Mouse (Mus musculus) embryonic stem cell, embryonic (primary cell): ENCODE data around the gene Prrc2a.

Experiments
- CTCF ChIA-PET, 4 experiments: fragments of 300-600 bp in 2 of 4; fragments of 350-600 bp in 2 of 4; sonication (Branson Sonifier 250); formaldehyde crosslinking; loops; one replicate each; lab custom pipeline; 2022; ENCODE audit warnings: inconsistent platforms in 2 of 4; lab: Charles Lee
- POLR2A ChIA-PET, 4 experiments: fragments of 300-600 bp in 2 of 4; fragments of 350-600 bp in 2 of 4; sonication (Branson Sonifier 250); formaldehyde crosslinking; loops; one replicate each; lab custom pipeline; 2022; ENCODE audit warnings: antibody characterized with exemption in 4 of 4, inconsistent platforms in 1 of 4; lab: Charles Lee

Gene Prrc2a

GRCm38 (mm10) chr17:35164568-35165450, at the start of gene Prrc2a:
Gene Prrc2a (minus strand): TSS chr17:35164897.
- CTCF ChIA-PET: interaction anchor here in 1 of 4 experiments (0.5 to 10.1 kb wide), 4 partner anchors 70 to 1144 kb away, joined by 3 to 161 read pairs (median 7); partner anchors contain the start of genes Atp6v1g2 and Nfkbil1
- POLR2A ChIA-PET: interaction anchor here (0.5 to 24.9 kb wide), 35 partner anchors 7 to 266 kb away, joined by 3 to 561 read pairs (median 6); partner anchors contain the start of genes Ddx39b (in 4 of the 4), Atp6v1g2 (in 2 of the 4), Csnk2b (in 2 of the 4) and D17H6S53E (in 2 of the 4)

- ChIA-PET POLR2A (interaction anchor here in 2 of 4 experiments (0.6 to 1.3 kb wide), 3 partner anchors 28 to 149 kb away, joined by 3 to 5 read pairs (median 3); partner anchors contain the start of gene Ddx39b (in 1 of the 2)), CTCF (interaction anchor here in 1 of 4 experiments (0.5 kb wide), 1 partner anchor 31 kb away, joined by 3 read pairs; no protein-coding TSS in a partner anchor)
These were observed 48.4 kb upstream of the Prrc2a start for GRCm38 (mm10) chr17:35213071-35213470.

- ChIA-PET POLR2A (interaction anchor here in 1 of 4 experiments (0.8 to 1.7 kb wide), 2 partner anchors 16 to 42 kb away, joined by 3 to 4 read pairs; partner anchors contain the start of gene Ltb), CTCF (interaction anchor here in 3 of 4 experiments (0.8 to 1.1 kb wide), 4 partner anchors 9 to 42 kb away, joined by 3 to 4 read pairs (median 3); no protein-coding TSS in a partner anchor)
These were observed 45.9 kb upstream of the Prrc2a start for GRCm38 (mm10) chr17:35210593-35210992.

- POLR2A ChIA-PET: interaction anchor here in 1 of 4 experiments (0.8 to 1.7 kb wide), 2 partner anchors 16 to 42 kb away, joined by 3 to 4 read pairs; partner anchors contain the start of gene Ltb
- CTCF ChIA-PET: interaction anchor here in 3 of 4 experiments (0.8 to 1.1 kb wide), 4 partner anchors 10 to 41 kb away, joined by 3 to 4 read pairs (median 3); no protein-coding TSS in a partner anchor
These were observed 45.3 kb upstream of the Prrc2a start for GRCm38 (mm10) chr17:35209785-35210535.

GRCm38 (mm10) chr17:35205380-35205769, 40.7 kb upstream of the Prrc2a start:
- CTCF ChIA-PET: interaction anchor here in 2 of 4 experiments (0.6 to 1.1 kb wide), 3 partner anchors 36 to 38 kb away, joined by 5 to 6 read pairs (median 6); no protein-coding TSS in a partner anchor
- POLR2A ChIA-PET: interaction anchor here in 2 of 4 experiments (1.1 to 1.2 kb wide), 3 partner anchors 8 to 15 kb away, joined by 3 to 6 read pairs (median 4); partner anchors contain the start of gene Gm16181 (in 1 of the 2)

- CTCF ChIA-PET: interaction anchor here in 2 of 4 experiments (0.6 to 1.1 kb wide), 4 partner anchors 27 to 38 kb away, joined by 3 to 6 read pairs (median 6); no protein-coding TSS in a partner anchor
- POLR2A ChIA-PET: interaction anchor here in 2 of 4 experiments (1.0 to 1.8 kb wide), 7 partner anchors 7 to 41 kb away, joined by 3 to 6 read pairs (median 4); partner anchors contain the start of genes Ddx39b (in 1 of the 2) and Gm16181 (in 1 of the 2)
These were observed 40.0 kb upstream of the Prrc2a start, which contains the start of gene Lta for GRCm38 (mm10) chr17:35204494-35205379. Gene Lta (minus strand): TSS chr17:35205351.

- ChIA-PET POLR2A (interaction anchor here in 3 of 4 experiments (0.5 to 2.6 kb wide), 10 partner anchors 17 to 153 kb away, joined by 3 to 7 read pairs (median 4); partner anchors contain the start of genes Apom (in 1 of the 3), Clic1 (in 1 of the 3) and Gm16181 (in 1 of the 3)), CTCF (interaction anchor here (0.6 to 2.6 kb wide), 12 partner anchors 11 to 1584 kb away, joined by 3 to 10 read pairs (median 4); no protein-coding TSS in a partner anchor)
These were observed 37.7 kb upstream of the Prrc2a start for GRCm38 (mm10) chr17:35202442-35202841.

- CTCF ChIA-PET: interaction anchor here in 3 of 4 experiments (0.6 to 2.6 kb wide), 8 partner anchors 10 to 73 kb away, joined by 3 to 10 read pairs (median 4); no protein-coding TSS in a partner anchor
These were observed 37.1 kb upstream of the Prrc2a start, which contains the start of gene Tnf for GRCm38 (mm10) chr17:35201787-35202186. Gene Tnf (minus strand): TSS chr17:35202007.

GRCm38 (mm10) chr17:35201128-35201527, 36.4 kb upstream of the Prrc2a start:
- ChIA-PET POLR2A (interaction anchor here in 2 of 4 experiments (0.8 to 2.6 kb wide), 6 partner anchors 11 to 38 kb away, joined by 3 to 7 read pairs (median 3); partner anchors contain the start of gene Gm16181 (in 1 of the 2)), CTCF (interaction anchor here in 2 of 4 experiments (0.5 to 2.6 kb wide), 6 partner anchors 9 to 208 kb away, joined by 3 to 10 read pairs (median 4); no protein-coding TSS in a partner anchor)

More at GRCm38 (mm10) chr17:35201787-35202186, 37.1 kb upstream of the Prrc2a start, which contains the start of gene Tnf:
- POLR2A ChIA-PET: interaction anchor here in 3 of 4 experiments (0.6 to 2.6 kb wide), 9 partner anchors 11 to 406 kb away, joined by 3 to 7 read pairs (median 4); partner anchors contain the start of gene Gm16181 (in 1 of the 3)

GRCm38 (mm10) chr17:35200398-35200797, 35.7 kb upstream of the Prrc2a start:
- POLR2A ChIA-PET: interaction anchor here in 2 of 4 experiments (0.6 to 2.6 kb wide), 5 partner anchors 15 to 1824 kb away, joined by 3 to 5 read pairs (median 4); no protein-coding TSS in a partner anchor
- CTCF ChIA-PET: interaction anchor here in 2 of 4 experiments (0.5 to 2.0 kb wide), 4 partner anchors 10 to 207 kb away, joined by 3 to 6 read pairs (median 5); no protein-coding TSS in a partner anchor

- ChIA-PET POLR2A (interaction anchor here in 3 of 4 experiments (0.7 to 2.0 kb wide), 5 partner anchors 9 to 77 kb away, joined by 3 to 8 read pairs (median 3); partner anchors contain the start of genes Csnk2b (in 1 of the 3), Ddx39b (in 1 of the 3), Gm16181 (in 1 of the 3) and Gpank1 (in 1 of the 3)), CTCF (interaction anchor here in 3 of 4 experiments (1.0 to 2.0 kb wide), 5 partner anchors 9 to 31 kb away, joined by 4 to 11 read pairs (median 5); no protein-coding TSS in a partner anchor)
These were observed 34.2 kb upstream of the Prrc2a start for GRCm38 (mm10) chr17:35198946-35199345.

- POLR2A ChIA-PET: interaction anchor here in 2 of 4 experiments (0.8 to 2.0 kb wide), 3 partner anchors 22 to 76 kb away, joined by 3 to 8 read pairs (median 3); partner anchors contain the start of genes Csnk2b (in 1 of the 2), Ddx39b (in 1 of the 2), Gm16181 (in 1 of the 2) and Gpank1 (in 1 of the 2)
- CTCF ChIA-PET: interaction anchor here in 2 of 4 experiments (0.6 to 1.8 kb wide), 3 partner anchors 10 to 30 kb away, joined by 3 to 10 read pairs (median 4); no protein-coding TSS in a partner anchor
These were observed 33.3 kb upstream of the Prrc2a start for GRCm38 (mm10) chr17:35198029-35198428.

GRCm38 (mm10) chr17:35197126-35197525, 32.4 kb upstream of the Prrc2a start:
- CTCF ChIA-PET: interaction anchor here in 2 of 4 experiments (1.3 to 2.9 kb wide), 3 partner anchors 29 to 30 kb away, joined by 4 to 14 read pairs (median 4); no protein-coding TSS in a partner anchor
- POLR2A ChIA-PET: interaction anchor here in 1 of 4 experiments (0.8 to 1.2 kb wide), 2 partner anchors 9 to 26 kb away, joined by 4 to 6 read pairs; partner anchors contain the start of gene Lta

- POLR2A ChIA-PET: interaction anchor here in 3 of 4 experiments (0.7 to 1.2 kb wide), 6 partner anchors 25 to 246 kb away, joined by 3 to 4 read pairs (median 4); partner anchors contain the start of genes Abhd16a (in 1 of the 3) and Ddx39b (in 1 of the 3)
- CTCF ChIA-PET: interaction anchor here in 3 of 4 experiments (0.5 to 2.9 kb wide), 5 partner anchors 27 to 305 kb away, joined by 3 to 14 read pairs (median 4); no protein-coding TSS in a partner anchor
These were observed 31.6 kb upstream of the Prrc2a start for GRCm38 (mm10) chr17:35196321-35196641.
